Mouse (Mus musculus) forebrain, embryonic 12.5 days (tissue): ENCODE measurements around the gene H2-Q2. TPM values are rescaled to one million over a fixed set of nuclear protein-coding genes. Genes with fewer than 3 reads are reported as not detected.
"Not testable (repeated sequence)": the region's sequence is repeated elsewhere in the genome, so short reads cannot be mapped to it uniquely, and the experiment has no call there.

Experiments
- ATAC-seq: fragments of 200-750 bp; cut with Nextera tagmentation; 2 replicates; pipeline ENCODE4 v1.8.0; 2017; ENCODE audit warnings: moderate TSS enrichment; ENCODE audit not compliant: low FRiP score
- H3K27ac ChIP-seq: fragments of 300-500 bp; sonication (generic); 2 replicates; pipeline ENCODE4 v1.5.1; 2016; ENCODE audit warnings: mild to moderate bottlenecking
- H3K27me3 ChIP-seq: fragments of 300-500 bp; sonication (generic); 2 replicates; pipeline ENCODE4 v1.6.1; 2016; ENCODE audit warnings: mild to moderate bottlenecking
- H3K36me3 ChIP-seq: fragments of 300-500 bp; sonication (generic); replicated peaks from 2 replicates; pipeline ENCODE4 v1.6.1; 2016; ENCODE audit warnings: mild to moderate bottlenecking
- H3K4me1 ChIP-seq: fragments of 300-500 bp; sonication (generic); 2 replicates; pipeline ENCODE4 v1.6.1; 2016
- H3K4me2 ChIP-seq: fragments of 300-500 bp; sonication (generic); 2 replicates; pipeline ENCODE4 v1.6.1; 2016; ENCODE audit warnings: mild to moderate bottlenecking, moderate library complexity
- H3K4me3 ChIP-seq: fragments of 300-500 bp; sonication (generic); replicated peaks from 2 replicates; pipeline ENCODE4 v1.5.1; 2016; ENCODE audit warnings: mild to moderate bottlenecking
- H3K9ac ChIP-seq: fragments of 300-500 bp; sonication (generic); 2 replicates; pipeline ENCODE4 v1.6.1; 2016; ENCODE audit warnings: mild to moderate bottlenecking
- H3K9me3 ChIP-seq: fragments of 300-500 bp; sonication (generic); 2 replicates; pipeline ENCODE4 v1.6.1; 2016
- WGBS: fragments of 180-500 bp; shearing (Covaris S2); methylation state at CpG from one replicate; pipeline ENCODE4 v1.1.7; 2016; 5-methylcytosine and 5-hydroxymethylcytosine counted together
- polyA plus RNA-seq: library from polyadenylated mRNA; unstranded; fragments of >200 nt; fragmentation: Nextera tagmentation; extraction: Ambion mirVana; gene quantifications from 2 replicates; pipeline ENCODE4 v1.2.1, GENCODE M21; 2016

Gene H2-Q2
- polyA plus RNA-seq, 1 experiment from 2014 or later: not detected

GRCm38 (mm10) chr17:35392671-35393070 is 50.6 kb downstream of the H2-Q2 start:
- not testable (repeated sequence) for H3K4me2 ChIP-seq, H3K27ac ChIP-seq, H3K4me3 ChIP-seq, H3K9me3 ChIP-seq, ATAC-seq, H3K9ac ChIP-seq, H3K36me3 ChIP-seq, H3K4me1 ChIP-seq
- H3K27me3 ChIP-seq: peaks cover 14% of the 10 kb centered on the region
- 72% methylated on average over 2 of the region's 2 CpGs for WGBS

GRCm38 (mm10) chr17:35393864-35394800 is 52.1 kb downstream of the H2-Q2 start:
- Histone ChIP-seq H3K4me3 (peak overlapping the region; percentile 31), H3K4me2 (peak overlapping the region; percentile 49), H3K27me3 (peaks cover 14% of the 10 kb centered on the region)
- H3K27ac ChIP-seq, H3K36me3 ChIP-seq, H3K9ac ChIP-seq, H3K9me3 ChIP-seq, ATAC-seq, H3K4me1 ChIP-seq: not testable (repeated sequence)
- WGBS: 2% methylated on average over 61 of the region's 75 CpGs

Other genes with a start within 250 kb of the H2-Q2 start
- gene Ly6g5c, start 234.0 kb upstream of the H2-Q2 start, polyA plus RNA-seq: not detected in 2 replicates
- 0.96 and 1.5 TPM in 2 replicates for gene Ly6g5b, start 226.8 kb upstream of the H2-Q2 start, polyA plus RNA-seq
- 27.4 and 28.1 TPM in 2 replicates for gene Gpank1, start 220.8 kb upstream of the H2-Q2 start, polyA plus RNA-seq
- gene Csnk2b, start 220.2 kb upstream of the H2-Q2 start, polyA plus RNA-seq: 283 and 284 TPM in 2 replicates
- gene D17H6S53E, start 215.9 kb upstream of the H2-Q2 start, polyA plus RNA-seq: 5.3 and 7.2 TPM in 2 replicates
- gene Apom, start 210.2 kb upstream of the H2-Q2 start, polyA plus RNA-seq: 0.46 and 0.63 TPM in 2 replicates
- gene Bag6, start 207.1 kb upstream of the H2-Q2 start, polyA plus RNA-seq: 88.9 and 97.8 TPM in 2 replicates
- 221 and 231 TPM in 2 replicates for gene Prrc2a, start 177.3 kb upstream of the H2-Q2 start, polyA plus RNA-seq
- 4.3 and 4.9 TPM in 2 replicates for gene Aif1, start 166.2 kb upstream of the H2-Q2 start, polyA plus RNA-seq
- 4.0 and 4.8 TPM in 2 replicates for gene Lst1, start 153.8 kb upstream of the H2-Q2 start, polyA plus RNA-seq
- not detected in 2 replicates for gene Ltb, start 147.8 kb upstream of the H2-Q2 start, polyA plus RNA-seq
- not detected in 2 replicates for gene Tnf, start 140.2 kb upstream of the H2-Q2 start, polyA plus RNA-seq
- not detected in 2 replicates for gene Lta, start 136.9 kb upstream of the H2-Q2 start, polyA plus RNA-seq
- gene Gm16181, start 121.4 kb upstream of the H2-Q2 start, polyA plus RNA-seq: 0.41 TPM in 2 replicates
- 16.2 and 17.3 TPM in 2 replicates for gene Atp6v1g2, start 108.6 kb upstream of the H2-Q2 start, polyA plus RNA-seq
- gene Nfkbil1, start 106.5 kb upstream of the H2-Q2 start, polyA plus RNA-seq: 11.0 and 12.9 TPM in 2 replicates
- 614 and 623 TPM in 2 replicates for gene Ddx39b, start 100.5 kb upstream of the H2-Q2 start, polyA plus RNA-seq
- 37.2 and 39.2 TPM in 2 replicates for gene H2-D1, start 79.5 kb upstream of the H2-Q2 start, polyA plus RNA-seq
- gene H2-Q1, start 21.8 kb upstream of the H2-Q2 start, polyA plus RNA-seq: not detected in 2 replicates
- 1.3 and 1.6 TPM in 2 replicates for gene H2-Q4, start 37.4 kb downstream of the H2-Q2 start, polyA plus RNA-seq
- 0.23 and 0.34 TPM in 2 replicates for gene H2-Q6, start 82.6 kb downstream of the H2-Q2 start, polyA plus RNA-seq
- 5.1 and 5.6 TPM in 2 replicates for gene H2-Q7, start 96.9 kb downstream of the H2-Q2 start, polyA plus RNA-seq
- 0.04 TPM in 1 of 2 replicates, not detected in the other for gene H2-Q10, start 127.8 kb downstream of the H2-Q2 start, polyA plus RNA-seq
- gene Pou5f1, start 163.8 kb downstream of the H2-Q2 start, polyA plus RNA-seq: 0.14 TPM in 1 of 2 replicates, not detected in the other
- gene Tcf19, start 174.6 kb downstream of the H2-Q2 start, polyA plus RNA-seq: 53.4 and 59.0 TPM in 2 replicates
- 19.0 and 19.1 TPM in 2 replicates for gene Cchcr1, start 174.9 kb downstream of the H2-Q2 start, polyA plus RNA-seq
- 1.1 and 1.5 TPM in 2 replicates for gene Psors1c2, start 191.0 kb downstream of the H2-Q2 start, polyA plus RNA-seq
- gene Cdsn, start 209.9 kb downstream of the H2-Q2 start, polyA plus RNA-seq: not detected in 2 replicates
- gene 2300002M23Rik, start 225.2 kb downstream of the H2-Q2 start, polyA plus RNA-seq: not detected in 2 replicates